Mouse (Mus musculus): ENCODE measurements at regions not wholly inside any gene's neighbourhood (a gene's known extent, or its start where the extent isn't known, plus 50 kb on each side); places are given as distances from the start of the nearest gene placed in this dataset.

DNA sequence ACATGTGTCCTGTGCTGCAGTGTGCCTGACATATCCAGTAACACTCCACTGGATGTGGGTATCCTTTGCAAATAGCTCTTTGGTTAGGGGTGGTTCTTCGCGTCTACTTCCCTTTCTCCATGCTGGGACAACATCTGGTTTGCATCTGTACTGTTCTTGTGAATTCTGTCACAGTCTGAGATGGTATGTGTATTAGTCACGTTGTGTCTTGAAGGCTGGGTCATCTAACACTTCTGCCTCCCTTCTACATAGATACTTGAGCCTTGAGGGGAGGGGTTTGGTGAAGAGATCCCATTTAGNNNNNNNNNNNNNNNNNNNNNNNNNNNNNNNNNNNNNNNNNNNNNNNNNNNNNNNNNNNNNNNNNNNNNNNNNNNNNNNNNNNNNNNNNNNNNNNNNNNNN is 294.9 kb downstream of the Lmo7 start:
- TF ChIP-seq CTCF (IDR thresholded peaks at IDR 0.05; ENCODE audit: borderline replicate concordance, insufficient read depth, low read depth, low read length) (no peak), POLR2A (IDR thresholded peaks at IDR 0.05; ENCODE audit: borderline replicate concordance, insufficient read depth, low read length) (no peak)
- DNase-seq = no peak
- H3K27me3 ChIP-seq (ENCODE audit: control insufficient read depth, insufficient read depth, low read length) = no peaks in the 10 kb centered on the region
- 86% methylated on average over 3 of the region's 3 CpGs for WGBS
- H3K27ac ChIP-seq (ENCODE audit: insufficient read depth, low read length) = no peak overlapping the region
- peaks cover 4% of the 10 kb centered on the region; the same call in 1 of the 2 replicates for H3K4me1 ChIP-seq (ENCODE audit: control insufficient read depth, insufficient read depth, low read length)
- no peak overlapping the region for H3K4me3 ChIP-seq (replicated peaks; ENCODE audit: insufficient read depth, low read depth, low read length)

DNA sequence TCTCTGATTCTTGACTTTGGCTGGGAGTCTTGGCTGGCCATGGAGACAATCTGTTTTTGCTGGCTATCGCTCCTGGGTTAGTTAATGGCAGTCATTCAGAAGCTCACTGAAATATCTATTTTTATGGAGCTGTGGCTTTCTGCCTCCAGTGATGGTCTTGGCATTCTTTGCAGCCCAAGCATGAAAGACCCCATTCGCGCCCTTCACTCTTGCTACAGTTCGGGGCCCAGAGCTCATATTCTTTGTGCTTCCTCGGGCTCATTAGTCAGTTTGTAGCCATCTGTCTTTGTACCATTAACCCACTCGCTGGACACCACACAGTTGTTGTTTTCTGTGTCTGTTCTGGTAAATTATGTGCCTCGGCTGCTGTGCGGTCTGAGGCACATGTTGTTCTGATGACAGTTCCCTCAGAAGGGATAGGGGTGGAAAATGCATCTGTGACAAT is 290.4 kb downstream of the Lmo7 start:
- DNase-seq = peak; percentile 76 to 88
- H3K27ac ChIP-seq (ENCODE audit: insufficient read depth, low read length) = peak overlapping the region; percentile 54

DNA sequence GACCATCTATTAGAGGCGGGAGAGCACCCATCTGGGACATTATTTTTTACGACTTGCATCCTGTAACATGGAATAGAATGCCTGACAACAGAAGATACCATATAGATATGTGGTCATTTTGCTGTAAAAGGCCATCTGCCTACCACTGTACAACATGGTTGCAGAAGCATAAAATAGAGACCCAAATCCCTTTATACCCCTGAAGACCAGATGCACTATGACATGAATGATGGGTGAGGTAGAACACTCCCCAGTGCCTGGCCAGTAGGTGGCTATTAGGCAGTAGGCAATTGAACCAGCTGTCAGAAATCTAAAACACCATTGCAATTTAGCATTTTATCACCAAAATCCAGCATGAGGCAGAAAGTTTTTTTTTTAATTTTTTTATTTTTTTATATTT is 289.6 kb downstream of the Lmo7 start:
- Histone ChIP-seq H3K27ac (ENCODE audit: insufficient read depth, low read length) (no peak overlapping the region), H3K4me3 (replicated peaks; ENCODE audit: insufficient read depth, low read depth, low read length) (no peak overlapping the region), H3K4me1 (ENCODE audit: control insufficient read depth, insufficient read depth, low read length) (peaks cover 13% of the 10 kb centered on the region; the same call in 1 of the 2 replicates), H3K27me3 (ENCODE audit: control insufficient read depth, insufficient read depth, low read length) (no peaks in the 10 kb centered on the region)
- no peak for TF ChIP-seq CTCF (IDR thresholded peaks at IDR 0.05; ENCODE audit: borderline replicate concordance, insufficient read depth, low read depth, low read length)
- no peak for TF ChIP-seq POLR2A (IDR thresholded peaks at IDR 0.05; ENCODE audit: borderline replicate concordance, insufficient read depth, low read length)
- DNase-seq = no peak
- WGBS = 75% methylated on average over 2 of the region's 2 CpGs

More for the DNA sequence above, 290.4 kb downstream of the Lmo7 start:
- no peak overlapping the region for H3K4me3 ChIP-seq (replicated peaks; ENCODE audit: insufficient read depth, low read depth, low read length)
- 7% methylated on average over 8 of the region's 8 CpGs for WGBS
- no peak for TF ChIP-seq CTCF (IDR thresholded peaks at IDR 0.05; ENCODE audit: borderline replicate concordance, insufficient read depth, low read depth, low read length)
- no peak for TF ChIP-seq POLR2A (IDR thresholded peaks at IDR 0.05; ENCODE audit: borderline replicate concordance, insufficient read depth, low read length)
- no peaks in the 10 kb centered on the region for H3K27me3 ChIP-seq (ENCODE audit: control insufficient read depth, insufficient read depth, low read length)
- peaks cover 12% of the 10 kb centered on the region; the same call in 1 of the 2 replicates for H3K4me1 ChIP-seq (ENCODE audit: control insufficient read depth, insufficient read depth, low read length)

DNA sequence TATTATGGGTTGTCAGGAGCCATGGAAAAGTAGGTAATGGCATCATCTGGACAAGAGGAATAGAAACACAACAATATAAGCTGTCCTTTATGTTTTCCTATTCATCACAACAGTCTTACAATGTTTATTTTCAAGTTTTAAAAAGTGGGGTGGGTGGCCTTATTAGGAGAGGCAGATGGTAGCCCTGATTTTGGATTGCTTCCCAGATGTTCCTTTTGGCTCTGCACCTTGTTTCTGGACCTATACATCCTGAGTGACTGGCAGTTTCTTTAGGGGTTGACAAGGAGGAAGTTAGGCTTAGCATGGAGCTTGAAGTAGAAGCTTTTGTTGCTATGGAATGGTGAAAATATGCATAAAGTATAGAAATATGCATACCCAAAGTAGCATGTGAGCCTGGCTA is 286.8 kb downstream of the Lmo7 start:
- H3K4me1 ChIP-seq (ENCODE audit: control insufficient read depth, insufficient read depth, low read length) = peaks cover 14% of the 10 kb centered on the region; the same call in 1 of the 2 replicates

DNA sequence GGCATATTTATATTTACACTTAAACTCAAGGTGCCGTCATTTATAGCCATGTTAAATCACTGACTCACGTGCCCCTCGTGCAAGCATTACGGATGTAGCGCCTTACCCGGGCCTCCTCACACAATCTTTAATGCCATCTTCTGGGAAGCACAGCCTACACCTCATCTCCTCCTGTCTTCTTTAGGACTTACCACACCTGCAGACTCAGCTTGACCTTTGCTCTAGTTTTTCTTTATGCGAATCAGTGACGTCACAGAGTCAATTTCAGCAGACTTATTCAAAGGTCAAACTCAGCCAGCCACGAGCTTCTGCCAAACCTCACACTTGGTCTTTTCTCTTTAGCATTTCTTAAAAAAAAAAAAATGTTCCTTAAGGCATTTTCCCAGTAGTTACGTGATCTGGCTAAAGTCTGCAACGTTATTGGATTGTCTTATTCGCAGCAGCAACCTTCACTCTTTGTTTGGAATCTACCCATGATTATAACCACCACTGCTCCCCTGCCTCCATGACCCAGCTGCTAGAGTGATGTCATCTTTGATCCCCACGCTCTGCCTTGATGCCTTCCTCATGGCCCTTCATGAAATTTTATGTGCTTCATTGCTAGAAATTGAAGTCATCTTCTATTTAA is 285.3 kb downstream of the Lmo7 start:
- H3K27me3 ChIP-seq (ENCODE audit: control insufficient read depth, insufficient read depth, low read length) = no peaks in the 10 kb centered on the region
- H3K4me1 ChIP-seq (ENCODE audit: control insufficient read depth, insufficient read depth, low read length) = peaks cover 10% of the 10 kb centered on the region; the same call in 1 of the 2 replicates
- no peak for DNase-seq
- H3K27ac ChIP-seq (ENCODE audit: insufficient read depth, low read length) = no peak overlapping the region
- H3K4me3 ChIP-seq (replicated peaks; ENCODE audit: insufficient read depth, low read depth, low read length) = no peak overlapping the region
- WGBS = 87% methylated on average over 13 of the region's 13 CpGs
- TF ChIP-seq CTCF (IDR thresholded peaks at IDR 0.05; ENCODE audit: borderline replicate concordance, insufficient read depth, low read depth, low read length) (no peak), POLR2A (IDR thresholded peaks at IDR 0.05; ENCODE audit: borderline replicate concordance, insufficient read depth, low read length) (no peak)

More for the DNA sequence above, 286.8 kb downstream of the Lmo7 start:
- Histone ChIP-seq H3K4me3 (replicated peaks; ENCODE audit: insufficient read depth, low read depth, low read length) (no peak overlapping the region), H3K27me3 (ENCODE audit: control insufficient read depth, insufficient read depth, low read length) (no peaks in the 10 kb centered on the region), H3K27ac (ENCODE audit: insufficient read depth, low read length) (no peak overlapping the region)
- no peak for TF ChIP-seq CTCF (IDR thresholded peaks at IDR 0.05; ENCODE audit: borderline replicate concordance, insufficient read depth, low read depth, low read length)
- no peak for TF ChIP-seq POLR2A (IDR thresholded peaks at IDR 0.05; ENCODE audit: borderline replicate concordance, insufficient read depth, low read length)
- peak in 1 of 2 experiments; percentile 71 for DNase-seq

DNA sequence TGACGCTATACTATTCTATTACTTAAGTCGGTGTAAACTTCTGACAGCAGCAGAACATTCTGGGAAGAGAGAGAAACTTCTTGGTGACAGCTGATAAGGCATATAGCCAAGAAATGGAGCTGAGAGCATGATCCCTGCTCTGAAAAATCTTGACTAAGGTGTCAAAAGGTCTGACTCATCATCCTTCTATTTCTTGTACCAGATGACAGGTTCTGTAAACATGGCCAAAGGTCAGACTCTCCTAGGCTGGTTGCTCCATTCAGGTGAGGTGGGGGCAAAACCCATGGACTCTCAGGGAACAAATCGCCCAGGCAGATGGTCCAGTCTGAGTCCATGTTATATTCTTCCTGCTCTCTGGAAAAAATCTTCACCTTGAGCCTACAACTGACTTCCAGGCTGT is 283.5 kb downstream of the Lmo7 start:
- no peaks in the 10 kb centered on the region for H3K27me3 ChIP-seq (ENCODE audit: control insufficient read depth, insufficient read depth, low read length)
- 48% methylated on average over 3 of the region's 3 CpGs for WGBS
- peaks cover 8% of the 10 kb centered on the region; the same call in 1 of the 2 replicates for H3K4me1 ChIP-seq (ENCODE audit: control insufficient read depth, insufficient read depth, low read length)
- no peak overlapping the region for H3K27ac ChIP-seq (ENCODE audit: insufficient read depth, low read length)
- H3K4me3 ChIP-seq (replicated peaks; ENCODE audit: insufficient read depth, low read depth, low read length) = no peak overlapping the region
- DNase-seq = no peak
- TF ChIP-seq POLR2A (IDR thresholded peaks at IDR 0.05; ENCODE audit: borderline replicate concordance, insufficient read depth, low read length) = no peak
- TF ChIP-seq CTCF (IDR thresholded peaks at IDR 0.05; ENCODE audit: borderline replicate concordance, insufficient read depth, low read depth, low read length) = no peak

DNA sequence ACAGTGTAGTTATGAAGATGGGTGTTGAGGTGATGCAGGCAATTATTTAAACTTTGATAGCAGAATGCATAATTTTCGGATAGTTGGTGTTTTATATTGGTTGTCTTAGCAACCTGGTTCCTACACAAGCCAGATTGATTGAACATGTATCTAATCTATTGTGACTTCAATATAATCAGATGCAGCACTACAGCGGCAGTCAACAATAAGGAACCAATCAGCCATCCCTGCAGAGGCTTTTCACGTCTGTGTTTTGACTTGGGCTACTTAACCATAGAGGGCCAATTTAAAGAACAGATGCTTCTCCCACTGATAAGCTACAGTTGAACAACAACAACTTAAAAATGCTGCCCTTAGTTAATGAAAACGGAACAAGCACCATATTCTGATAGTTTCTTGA is 267.8 kb downstream of the Lmo7 start:
- Histone ChIP-seq H3K4me3 (replicated peaks; ENCODE audit: insufficient read depth, low read depth, low read length) (no peak overlapping the region), H3K27ac (ENCODE audit: insufficient read depth, low read length) (no peak overlapping the region), H3K27me3 (ENCODE audit: control insufficient read depth, insufficient read depth, low read length) (no peaks in the 10 kb centered on the region), H3K4me1 (ENCODE audit: control insufficient read depth, insufficient read depth, low read length) (no peaks in the 10 kb centered on the region)
- no peak for TF ChIP-seq CTCF (IDR thresholded peaks at IDR 0.05; ENCODE audit: borderline replicate concordance, insufficient read depth, low read depth, low read length)
- no peak for TF ChIP-seq POLR2A (IDR thresholded peaks at IDR 0.05; ENCODE audit: borderline replicate concordance, insufficient read depth, low read length)
- 39% methylated on average over 4 of the region's 4 CpGs for WGBS
- DNase-seq = no peak

DNA sequence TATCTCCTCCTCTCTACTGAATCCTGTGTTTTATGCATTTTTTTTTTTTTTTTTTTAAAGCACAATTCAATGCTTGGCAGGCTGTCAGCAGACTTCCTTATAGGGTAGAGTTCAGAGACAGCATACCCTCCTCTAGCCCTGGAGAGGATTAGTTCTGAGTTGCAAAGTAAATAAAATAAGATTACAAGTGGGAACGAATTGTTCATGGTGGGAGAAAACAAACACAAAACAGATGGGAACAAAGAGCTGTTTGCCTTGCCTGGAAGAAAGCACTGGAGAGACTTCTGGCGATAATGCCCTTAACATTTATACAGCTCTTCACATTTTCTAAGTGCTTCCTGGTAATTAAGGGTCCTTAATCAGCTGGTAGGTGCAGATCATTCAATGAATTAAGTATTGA is 254.6 kb downstream of the Lmo7 start:
- Histone ChIP-seq H3K4me1 (ENCODE audit: control insufficient read depth, insufficient read depth, low read length) (no peaks in the 10 kb centered on the region), H3K27me3 (ENCODE audit: control insufficient read depth, insufficient read depth, low read length) (no peaks in the 10 kb centered on the region), H3K27ac (ENCODE audit: insufficient read depth, low read length) (no peak overlapping the region), H3K4me3 (replicated peaks; ENCODE audit: insufficient read depth, low read depth, low read length) (no peak overlapping the region)
- TF ChIP-seq CTCF (IDR thresholded peaks at IDR 0.05; ENCODE audit: borderline replicate concordance, insufficient read depth, low read depth, low read length) (no peak), POLR2A (IDR thresholded peaks at IDR 0.05; ENCODE audit: borderline replicate concordance, insufficient read depth, low read length) (no peak)
- no peak for DNase-seq
- 37% methylated on average over 2 of the region's 2 CpGs for WGBS

Measured in cerebellum, adult 2 months (tissue).